Mouse (Mus musculus): ENCODE results near the gene Cacna1i. TPM values are rescaled to one million over a fixed set of nuclear protein-coding genes. Genes with fewer than 3 reads are reported as not detected.

The Cacna1i gene
- total and polyA plus RNA-seq, 2 experiments from 2014 or later, result not detected

DNA sequence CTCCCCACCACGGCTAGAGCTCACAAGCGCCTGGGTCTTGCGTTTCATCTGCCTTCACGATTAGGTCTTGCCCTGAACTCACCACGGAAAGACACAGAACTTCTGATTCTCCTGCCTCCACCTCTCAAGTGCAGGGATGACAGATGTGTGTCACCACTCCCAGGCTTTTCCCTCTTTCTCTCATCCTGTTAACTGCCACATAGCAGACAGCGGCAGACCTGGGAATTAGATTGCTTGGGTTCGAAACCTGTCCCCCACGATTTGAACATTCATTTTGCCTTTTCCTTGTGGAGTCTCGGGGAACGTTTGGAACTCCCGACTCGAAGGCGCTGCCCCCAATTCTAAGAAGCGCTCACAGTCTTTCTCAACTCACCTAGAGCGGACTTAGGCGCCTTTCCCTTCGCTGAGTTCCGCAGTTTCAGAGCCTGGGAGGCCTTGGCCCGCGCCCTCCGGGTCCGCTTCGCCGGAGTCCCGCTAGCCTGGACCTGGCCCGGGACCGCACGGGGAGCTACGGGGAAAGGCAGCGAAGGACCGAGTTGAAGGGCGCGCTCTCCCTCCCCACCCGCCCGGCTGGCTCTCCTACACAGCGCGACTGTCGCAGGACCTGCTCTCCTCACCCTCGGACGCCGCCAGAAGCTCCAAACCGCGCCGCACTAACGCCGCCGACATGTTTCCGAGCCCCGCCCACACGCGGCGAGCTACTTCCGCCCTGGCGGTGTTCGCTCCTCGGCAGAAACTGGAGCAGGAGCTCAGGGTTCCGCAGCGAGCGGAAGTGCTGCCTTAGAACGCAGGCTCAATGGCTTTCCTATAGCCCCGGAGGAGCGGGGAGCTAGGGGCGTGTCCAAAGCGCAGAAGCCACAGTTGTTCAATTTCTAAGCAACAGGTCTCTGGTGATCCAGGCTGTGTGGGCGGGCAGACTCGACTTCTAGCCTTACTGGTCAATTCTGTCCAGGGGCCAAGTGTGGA is 23.1 kb upstream of the Cacna1i start, which contains the start of gene Rps19bp1:
TSS of gene Rps19bp1 (minus strand) at position 706 of the 966 bp plus-strand sequence.
- H3K4me2 ChIP-seq (ENCODE audit: low read depth, low read length), result peak within 1 kb of the TSS; percentile 69
- H3K36me3 ChIP-seq (replicated peaks; ENCODE audit: control insufficient read depth, insufficient read depth, low read length), result peaks cover 13% of the 10 kb centered on the region
- TF ChIP-seq CTCF (IDR thresholded peaks at IDR 0.05; ENCODE audit: low read depth), result no peak
- 0 out of 2 replicates have a peak, but pooled peaks have one; percentile 11 for TF ChIP-seq EP300 (IDR thresholded peaks at IDR 0.05; ENCODE audit: low read depth)
- no peaks in the 10 kb centered on the region for H3K27me3 ChIP-seq (ENCODE audit: control insufficient read depth, insufficient read depth, low read length)
- peaks cover 11% of the 10 kb centered on the region; the same call in 1 of the 2 replicates for H3K4me1 ChIP-seq (ENCODE audit: control insufficient read depth, insufficient read depth)
- peak within 1 kb of the TSS; percentile 65 for H3K4me3 ChIP-seq (ENCODE audit: low read depth, low read length)
- H3K9me3 ChIP-seq (replicated peaks; ENCODE audit: control insufficient read depth, low read length), result no peaks in the 10 kb centered on the region
- peak within 1 kb of the TSS; percentile 73 for H3K9ac ChIP-seq (replicated peaks; ENCODE audit: low read depth, low read length)
- 1% methylated on average over 66 of the region's 66 CpGs for WGBS
- ATAC-seq (ENCODE audit: insufficient read depth, low read depth) (peak; percentile 89), DNase-seq (ENCODE audit: low spot score) (peak; percentile 89)
- H3K27ac ChIP-seq (ENCODE audit: low read depth), result peak within 1 kb of the TSS; percentile 73

DNA sequence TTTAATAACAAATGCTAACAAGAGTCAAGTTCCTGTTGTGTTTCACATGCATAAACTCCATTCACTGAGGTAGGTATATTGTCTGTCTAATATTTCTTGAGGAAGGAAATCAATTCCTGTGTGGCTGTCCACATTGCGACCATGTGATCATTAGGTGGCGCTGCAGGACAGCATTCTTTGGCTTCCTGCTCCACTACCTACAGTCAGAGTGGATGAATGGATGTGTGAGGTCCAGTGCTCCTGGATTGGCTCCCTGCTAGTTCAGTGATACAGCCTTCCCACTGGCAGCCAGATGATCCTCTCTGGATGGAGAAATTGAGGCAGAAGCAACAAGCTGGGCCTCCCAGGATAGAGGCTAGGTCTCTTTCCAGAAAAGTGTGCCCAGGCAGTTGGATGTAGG is 20.8 kb upstream of the Cacna1i start:
- Histone ChIP-seq H3K4me1 (ENCODE audit: control insufficient read depth, insufficient read depth) (peaks cover 11% of the 10 kb centered on the region; the same call in 1 of the 2 replicates), H3K9ac (replicated peaks; ENCODE audit: low read depth, low read length) (no peak overlapping the region), H3K27ac (ENCODE audit: low read depth) (no peak overlapping the region), H3K36me3 (replicated peaks; ENCODE audit: control insufficient read depth, insufficient read depth, low read length) (no peaks in the 10 kb centered on the region), H3K27me3 (ENCODE audit: control insufficient read depth, insufficient read depth, low read length) (no peaks in the 10 kb centered on the region), H3K4me2 (ENCODE audit: low read depth, low read length) (no peak overlapping the region), H3K4me3 (ENCODE audit: low read depth, low read length) (no peak overlapping the region), H3K9me3 (replicated peaks; ENCODE audit: control insufficient read depth, low read length) (0 out of 2 replicates have a peak, but pooled peaks cover 3% of the 10 kb centered on the region)
- WGBS, result 0% methylated on average over 2 of the region's 2 CpGs
- peak; percentile 92 for TF ChIP-seq CTCF (IDR thresholded peaks at IDR 0.05; ENCODE audit: low read depth)
- TF ChIP-seq EP300 (IDR thresholded peaks at IDR 0.05; ENCODE audit: low read depth), result no peak
- no peak for ATAC-seq (ENCODE audit: insufficient read depth, low read depth)
- DNase-seq (ENCODE audit: low spot score), result peak; percentile 69

GRCm38 (mm10) chr15:80271858-80272396 is 15.1 kb upstream of the Cacna1i start:
- ATAC-seq (ENCODE audit: insufficient read depth, low read depth), result no peak
- H3K4me2 ChIP-seq (ENCODE audit: low read depth, low read length), result no peak overlapping the region
- 78% methylated on average over 3 of the region's 3 CpGs for WGBS

GRCm38 (mm10) chr15:80277107-80277506 is 9.9 kb upstream of the Cacna1i start:
- Histone ChIP-seq H3K27me3 (ENCODE audit: control insufficient read depth, insufficient read depth, low read length) (peaks cover 14% of the 10 kb centered on the region; the same call in 1 of the 2 replicates), H3K9ac (replicated peaks; ENCODE audit: low read depth, low read length) (no peak overlapping the region), H3K4me3 (ENCODE audit: low read depth, low read length) (no peak overlapping the region), H3K4me2 (ENCODE audit: low read depth, low read length) (no peak overlapping the region), H3K4me1 (ENCODE audit: control insufficient read depth, insufficient read depth) (no peaks in the 10 kb centered on the region), H3K36me3 (replicated peaks; ENCODE audit: control insufficient read depth, insufficient read depth, low read length) (no peaks in the 10 kb centered on the region), H3K9me3 (replicated peaks; ENCODE audit: control insufficient read depth, low read length) (no peaks in the 10 kb centered on the region), H3K27ac (ENCODE audit: low read depth) (no peak overlapping the region)
- 51% methylated on average over 9 of the region's 9 CpGs for WGBS
- no peak for ATAC-seq (ENCODE audit: insufficient read depth, low read depth)
- no peak for DNase-seq (ENCODE audit: low spot score)
- TF ChIP-seq EP300 (IDR thresholded peaks at IDR 0.05; ENCODE audit: low read depth) (no peak), CTCF (IDR thresholded peaks at IDR 0.05; ENCODE audit: low read depth) (no peak)

More at GRCm38 (mm10) chr15:80271858-80272396, 15.1 kb upstream of the Cacna1i start:
- 0 out of 2 replicates have a peak, but pooled peaks cover 3% of the 10 kb centered on the region for H3K9me3 ChIP-seq (replicated peaks; ENCODE audit: control insufficient read depth, low read length)
- no peak overlapping the region for H3K4me3 ChIP-seq (ENCODE audit: low read depth, low read length)
- H3K9ac ChIP-seq (replicated peaks; ENCODE audit: low read depth, low read length), result no peak overlapping the region
- H3K27ac ChIP-seq (ENCODE audit: low read depth), result no peak overlapping the region
- no peak for DNase-seq (ENCODE audit: low spot score)
- H3K27me3 ChIP-seq (ENCODE audit: control insufficient read depth, insufficient read depth, low read length), result 0 out of 2 replicates have a peak, but pooled peaks cover 9% of the 10 kb centered on the region
- no peaks in the 10 kb centered on the region for H3K4me1 ChIP-seq (ENCODE audit: control insufficient read depth, insufficient read depth)
- TF ChIP-seq EP300 (IDR thresholded peaks at IDR 0.05; ENCODE audit: low read depth) (no peak), CTCF (IDR thresholded peaks at IDR 0.05; ENCODE audit: low read depth) (no peak)
- no peaks in the 10 kb centered on the region for H3K36me3 ChIP-seq (replicated peaks; ENCODE audit: control insufficient read depth, insufficient read depth, low read length)

DNA sequence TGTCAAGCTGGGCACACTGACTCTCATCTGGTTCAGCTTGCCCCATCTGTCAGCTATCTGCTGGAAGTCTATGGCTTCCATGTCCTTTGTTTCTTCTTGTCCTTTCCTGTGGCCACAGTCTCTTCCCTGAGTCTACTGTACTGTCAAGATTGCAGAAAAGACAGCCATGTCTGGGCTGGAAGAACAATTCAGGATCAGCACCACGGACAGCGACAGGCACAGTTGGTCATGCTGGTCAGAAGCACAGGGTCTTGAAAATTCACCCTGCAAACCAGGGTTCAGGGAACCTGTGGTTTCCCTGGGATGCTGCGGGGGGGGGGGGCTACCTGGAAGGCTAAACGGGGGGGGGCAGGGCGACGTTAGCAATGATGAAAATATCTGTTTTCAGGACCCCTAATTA is 9.4 kb upstream of the Cacna1i start:
- Histone ChIP-seq H3K4me3 (ENCODE audit: low read depth, low read length) (no peak overlapping the region), H3K27ac (ENCODE audit: low read depth) (no peak overlapping the region), H3K4me1 (ENCODE audit: control insufficient read depth, insufficient read depth) (no peaks in the 10 kb centered on the region), H3K9ac (replicated peaks; ENCODE audit: low read depth, low read length) (no peak overlapping the region), H3K36me3 (replicated peaks; ENCODE audit: control insufficient read depth, insufficient read depth, low read length) (no peaks in the 10 kb centered on the region), H3K4me2 (ENCODE audit: low read depth, low read length) (no peak overlapping the region), H3K27me3 (ENCODE audit: control insufficient read depth, insufficient read depth, low read length) (peaks cover 17% of the 10 kb centered on the region; the same call in 1 of the 2 replicates), H3K9me3 (replicated peaks; ENCODE audit: control insufficient read depth, low read length) (no peaks in the 10 kb centered on the region)
- TF ChIP-seq CTCF (IDR thresholded peaks at IDR 0.05; ENCODE audit: low read depth) (no peak), EP300 (IDR thresholded peaks at IDR 0.05; ENCODE audit: low read depth) (no peak)
- 0 out of 2 replicates have a peak, but pooled peaks have one; percentile 20 for ATAC-seq (ENCODE audit: insufficient read depth, low read depth)
- 4% methylated on average over 5 of the region's 6 CpGs for WGBS
- DNase-seq (ENCODE audit: low spot score), result peak; percentile 35

Data from heart, postnatal 0 days (tissue).